8 mouse cellular contexts compared by ENCODE assay signal in the genomic region with DNA sequence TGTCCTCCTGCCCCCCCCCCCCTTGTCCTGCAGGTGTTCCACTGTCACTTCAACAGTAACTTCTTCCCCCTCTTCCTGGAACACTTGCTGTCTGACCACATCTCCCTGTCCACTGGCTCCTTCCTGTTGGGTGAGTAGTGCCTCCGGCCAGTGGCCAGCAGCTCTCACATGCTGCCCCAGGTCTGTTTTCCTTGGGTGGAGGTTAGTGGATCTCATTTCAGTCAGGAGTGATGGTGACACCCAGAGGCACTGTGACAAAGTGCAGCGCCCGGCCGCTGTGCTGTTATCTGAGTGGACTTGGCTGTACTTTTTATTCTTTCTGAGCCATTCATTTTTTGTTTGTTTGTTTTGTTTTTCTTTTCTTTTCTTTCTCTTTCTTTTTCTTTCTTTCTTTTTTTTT. TPM values are rescaled to one million over a fixed set of nuclear protein-coding genes. Genes with fewer than 3 reads are reported as not detected.
DNase-seq lines count a peak whose midpoint lies in the region; ATAC-seq and TF ChIP-seq lines count a peak whose summit lies in the region.

No protein-coding gene starts in this region.

- TF ChIP-seq CTCF in thymus, adult 2 months (IDR thresholded peaks at IDR 0.05; ENCODE audit: borderline replicate concordance, control insufficient read depth, extremely low read depth, insufficient read depth, low read length, poor library complexity) = peak; percentile 67; the same call in 1 of the 2 replicates
- peak; percentile 72 for TF ChIP-seq CTCF in embryonic fibroblast, embryonic 13.5 days (IDR thresholded peaks at IDR 0.05; ENCODE audit: borderline replicate concordance, insufficient read depth, low read length)

- TF ChIP-seq POLR2A in thymus, adult 2 months (IDR thresholded peaks at IDR 0.05; ENCODE audit: control insufficient read depth, extremely low read depth, insufficient read depth, low read length, poor library complexity) = no peak
- TF ChIP-seq POLR2A in embryonic fibroblast, embryonic 13.5 days (IDR thresholded peaks at IDR 0.05; ENCODE audit: low read depth, low read length) = no peak

- intact Hi-C loops in left cerebral cortex, postnatal 25 days (cut with DNase I) = loop anchor here (2.0 to 5.0 kb wide), 2 partner anchors 30 to 52 kb away; partner anchors contain the start of gene Cuedc2

- H3K4me2 ChIP-seq in hindbrain, embryonic 16.5 days (ENCODE audit: low read length) = no peak overlapping the region

- DNase-seq in thymus, adult 2 months = peak; percentile 32
- DNase-seq in thymus, adult 18-20 months = no peak
- DNase-seq in adrenal gland, postnatal 36 days = peak; percentile 74 to 78
- DNase-seq in left cerebral cortex, postnatal 25 days (ENCODE audit: low spot score in 2 of 2) = peak; percentile 57 to 76
- DNase-seq in neural tube, embryonic 10.5 days (ENCODE audit: extremely low spot score, low spot score) = peak; percentile 42

- no peak overlapping the region for H3K9ac ChIP-seq in hindbrain, embryonic 16.5 days (ENCODE audit: low read depth, low read length)

- 60% methylated on average over 4 of the region's 4 CpGs for WGBS in thymus, adult 2 months
- 21% methylated on average over 4 of the region's 4 CpGs for WGBS in hindbrain, embryonic 16.5 days

- no peaks in the 10 kb centered on the region for H3K9me3 ChIP-seq in hindbrain, embryonic 16.5 days (ENCODE audit: control insufficient read depth, low read length)

- no peak overlapping the region for H3K4me3 ChIP-seq in thymus, adult 2 months (ENCODE audit: control insufficient read depth, insufficient read depth, low read length)
- no peak overlapping the region for H3K4me3 ChIP-seq in embryonic fibroblast, embryonic 13.5 days (ENCODE audit: insufficient read depth, low read length)
- no peak overlapping the region for H3K4me3 ChIP-seq in hindbrain, embryonic 16.5 days (ENCODE audit: low read length)

- no peak overlapping the region for H3K27ac ChIP-seq in thymus, adult 2 months (ENCODE audit: control insufficient read depth, insufficient read depth, low read length)
- no peak overlapping the region for H3K27ac ChIP-seq in embryonic fibroblast, embryonic 13.5 days (ENCODE audit: insufficient read depth, low read length)
- H3K27ac ChIP-seq in hindbrain, embryonic 16.5 days (ENCODE audit: low read depth, low read length) = no peak overlapping the region

- no peaks in the 10 kb centered on the region for H3K27me3 ChIP-seq in thymus, adult 2 months (ENCODE audit: control insufficient read depth, insufficient read depth, low read length)
- no peaks in the 10 kb centered on the region for H3K27me3 ChIP-seq in hindbrain, embryonic 16.5 days (replicated peaks; ENCODE audit: control insufficient read depth, insufficient read depth, low read length)

- H3K36me3 ChIP-seq in thymus, adult 2 months (ENCODE audit: control insufficient read depth, insufficient read depth, low read length) = no peaks in the 10 kb centered on the region
- no peaks in the 10 kb centered on the region for H3K36me3 ChIP-seq in hindbrain, embryonic 16.5 days (ENCODE audit: control insufficient read depth, insufficient read depth, low read length)

- no peaks in the 10 kb centered on the region for H3K4me1 ChIP-seq in thymus, adult 2 months (replicated peaks; ENCODE audit: control insufficient read depth, insufficient read depth, low read length)
- 0 out of 2 replicates have a peak, but pooled peaks cover 2% of the 10 kb centered on the region for H3K4me1 ChIP-seq in embryonic fibroblast, embryonic 13.5 days (ENCODE audit: control insufficient read depth, insufficient read depth, low read length)
- H3K4me1 ChIP-seq in hindbrain, embryonic 16.5 days (ENCODE audit: control insufficient read depth, insufficient read depth, low read depth, low read length) = no peaks in the 10 kb centered on the region

- peak; percentile 65 for ATAC-seq in hindbrain, embryonic 16.5 days
- no peak for ATAC-seq in erythroblast, adult 5-6 weeks (replicated peaks; ENCODE audit: low FRiP score, poor library complexity, severe bottlenecking)

RNA-seq across cellular contexts. Expression of gene 2310034G01Rik, which starts 19.1 kb away (rescaled TPM):
- polyA plus RNA-seq in thymus, adult 2 months (2012; rRNA removed) = 0.38 and 0.43 TPM in 2 replicates
- 1 to 10 TPM; 1.3 TPM for total RNA-seq in adrenal gland, postnatal 36 days (2021)
- polyA plus RNA-seq in embryonic fibroblast, embryonic 13.5 days (2011; ENCODE audit: insufficient read length, low read depth, missing spikeins) = 0.48 and 0.51 TPM in 2 replicates
- polyA plus RNA-seq in hindbrain, embryonic 16.5 days (2015; fragmentation: Nextera tagmentation; extraction: Ambion mirVana) = 2.4 TPM in 2 replicates
- 1 to 10 TPM in 1 of 2 experiments, under 1 TPM in 1; 0.94 to 1.2 TPM for total RNA-seq in left cerebral cortex, postnatal 25 days (2021)
- not detected in 2 replicates for total RNA-seq in erythroblast, adult 5-6 weeks (2015; ENCODE audit: low replicate concordance)
- not detected in 2 replicates for total RNA-seq in erythroblast, adult 5-6 weeks (2017; ENCODE audit: low replicate concordance)

RNA-seq across cellular contexts. Expression of gene Actr1a, which starts 26.3 kb away (rescaled TPM):
- 163 and 164 TPM in 2 replicates for polyA plus RNA-seq in thymus, adult 2 months (2012; rRNA removed)
- 100 to 1,000 TPM; 107 to 111 TPM for total RNA-seq in adrenal gland, postnatal 36 days (2021)
- 117 and 130 TPM in 2 replicates for polyA plus RNA-seq in embryonic fibroblast, embryonic 13.5 days (2011; ENCODE audit: insufficient read length, low read depth, missing spikeins)
- 351 and 369 TPM in 2 replicates for polyA plus RNA-seq in hindbrain, embryonic 16.5 days (2015; fragmentation: Nextera tagmentation; extraction: Ambion mirVana)
- 100 to 1,000 TPM; 187 to 190 TPM for total RNA-seq in left cerebral cortex, postnatal 25 days (2021)
- total RNA-seq in erythroblast, adult 5-6 weeks (2015; ENCODE audit: low replicate concordance) = 16.5 and 21.5 TPM in 2 replicates
- total RNA-seq in erythroblast, adult 5-6 weeks (2017; ENCODE audit: low replicate concordance) = 38.2 and 39.2 TPM in 2 replicates

RNA-seq across cellular contexts. Expression of gene Sufu, which starts 27.5 kb away (rescaled TPM):
- polyA plus RNA-seq in thymus, adult 2 months (2012; rRNA removed) = 31.3 and 40.8 TPM in 2 replicates
- 10 to 100 TPM; 24.2 to 25.4 TPM for total RNA-seq in adrenal gland, postnatal 36 days (2021)
- polyA plus RNA-seq in embryonic fibroblast, embryonic 13.5 days (2011; ENCODE audit: insufficient read length, low read depth, missing spikeins) = 19.8 and 22.0 TPM in 2 replicates
- polyA plus RNA-seq in hindbrain, embryonic 16.5 days (2015; fragmentation: Nextera tagmentation; extraction: Ambion mirVana) = 19.8 and 24.2 TPM in 2 replicates
- 10 to 100 TPM; 16.8 to 21.0 TPM for total RNA-seq in left cerebral cortex, postnatal 25 days (2021)
- total RNA-seq in erythroblast, adult 5-6 weeks (2015; ENCODE audit: low replicate concordance) = 3.8 and 10.8 TPM in 2 replicates
- 1.1 and 1.2 TPM in 2 replicates for total RNA-seq in erythroblast, adult 5-6 weeks (2017; ENCODE audit: low replicate concordance)

RNA-seq across cellular contexts. Expression of gene Mfsd13a, which starts 28.3 kb away (rescaled TPM):
- 16.8 and 20.6 TPM in 2 replicates for polyA plus RNA-seq in thymus, adult 2 months (2012; rRNA removed)
- total RNA-seq in adrenal gland, postnatal 36 days (2021) = 1 to 10 TPM; 5.2 to 7.5 TPM
- polyA plus RNA-seq in embryonic fibroblast, embryonic 13.5 days (2011; ENCODE audit: insufficient read length, low read depth, missing spikeins) = 1.3 and 1.6 TPM in 2 replicates
- polyA plus RNA-seq in hindbrain, embryonic 16.5 days (2015; fragmentation: Nextera tagmentation; extraction: Ambion mirVana) = 13.0 and 13.4 TPM in 2 replicates
- total RNA-seq in left cerebral cortex, postnatal 25 days (2021) = 10 to 100 TPM; 24.1 to 28.1 TPM
- 5.4 and 9.6 TPM in 2 replicates for total RNA-seq in erythroblast, adult 5-6 weeks (2015; ENCODE audit: low replicate concordance)
- total RNA-seq in erythroblast, adult 5-6 weeks (2017; ENCODE audit: low replicate concordance) = 1.4 and 1.8 TPM in 2 replicates

RNA-seq across cellular contexts. Expression of gene Cuedc2, which starts 30.7 kb away (rescaled TPM):
- 85.4 and 105 TPM in 2 replicates for polyA plus RNA-seq in thymus, adult 2 months (2012; rRNA removed)
- total RNA-seq in adrenal gland, postnatal 36 days (2021) = 10 to 100 TPM; 74.7 to 77.8 TPM
- 62.4 and 67.7 TPM in 2 replicates for polyA plus RNA-seq in embryonic fibroblast, embryonic 13.5 days (2011; ENCODE audit: insufficient read length, low read depth, missing spikeins)
- 343 and 362 TPM in 2 replicates for polyA plus RNA-seq in hindbrain, embryonic 16.5 days (2015; fragmentation: Nextera tagmentation; extraction: Ambion mirVana)
- total RNA-seq in left cerebral cortex, postnatal 25 days (2021) = 100 to 1,000 TPM; 174 to 185 TPM
- total RNA-seq in erythroblast, adult 5-6 weeks (2015; ENCODE audit: low replicate concordance) = 8.1 and 8.4 TPM in 2 replicates
- total RNA-seq in erythroblast, adult 5-6 weeks (2017; ENCODE audit: low replicate concordance) = 23.6 and 39.4 TPM in 2 replicates

Comparison
In these comparisons a context has a peak if more than half of its experiments do, and no peak if none do; other contexts are left out.
1. DNase-seq: peak in thymus, adult 2 months (single experiment), adrenal gland, postnatal 36 days (2 of 2), left cerebral cortex, postnatal 25 days (2 of 2) and neural tube, embryonic 10.5 days (single experiment); none in thymus, adult 18-20 months (0 of 2).